Mouse (Mus musculus): ENCODE measurements at regions not wholly inside any gene's neighbourhood (a gene's known extent, or its start where the extent isn't known, plus 50 kb on each side); places are given as distances from the start of the nearest gene placed in this dataset.

GRCm38 (mm10) chr5:118879808-118880478 lies 319.5 kb downstream of the Med13l start:
- Histone ChIP-seq H3K4me2 (ENCODE audit: low read depth) (peak overlapping the region; percentile 73), H3K79me2 (ENCODE audit: control insufficient read depth, insufficient read depth) (no peaks in the 10 kb centered on the region), H3K36me3 (ENCODE audit: control insufficient read depth, insufficient read depth) (no peaks in the 10 kb centered on the region), H3K27me3 (ENCODE audit: control insufficient read depth, insufficient read depth, insufficient read length) (no peaks in the 10 kb centered on the region), H3ac (ENCODE audit: control insufficient read depth, insufficient read length) (no peak overlapping the region), H3K4me3 (no peak overlapping the region)
- no peak for TF ChIP-seq REST (IDR thresholded peaks at IDR 0.05; ENCODE audit: insufficient read depth, insufficient read length)
- no peak for TF ChIP-seq SRF (IDR thresholded peaks at IDR 0.05; ENCODE audit: control insufficient read depth, insufficient read length, low read depth)
- TF ChIP-seq POLR2A (IDR thresholded peaks at IDR 0.05; ENCODE audit: insufficient read length, low read depth) = no peak
- no peak for TF ChIP-seq E2F4 (IDR thresholded peaks at IDR 0.05; ENCODE audit: insufficient read depth)
- TF ChIP-seq TCF3 (IDR thresholded peaks at IDR 0.05; ENCODE audit: insufficient read length, low read depth) = no peak
- no peak for TF ChIP-seq CEBPB (IDR thresholded peaks at IDR 0.05; ENCODE audit: insufficient read depth, poor library complexity, severe bottlenecking)
- TF ChIP-seq POLR2AphosphoS2 (IDR thresholded peaks at IDR 0.05; ENCODE audit: insufficient read length, low read depth) = no peak
- no peak for TF ChIP-seq TCF12 (IDR thresholded peaks at IDR 0.05; ENCODE audit: insufficient read depth, poor library complexity, severe bottlenecking)
- TF ChIP-seq MAX (IDR thresholded peaks at IDR 0.05; ENCODE audit: low read depth) = no peak
- TF ChIP-seq USF1 (IDR thresholded peaks at IDR 0.05; ENCODE audit: low read depth) = no peak
- no peak for TF ChIP-seq MYOD1 (IDR thresholded peaks at IDR 0.05; ENCODE audit: control insufficient read depth in 1 of 3, insufficient read length in 2 of 3, low read depth in 2 of 3)
- no peak for TF ChIP-seq MYOG (IDR thresholded peaks at IDR 0.05; ENCODE audit: control insufficient read depth in 1 of 3, insufficient read depth in 1 of 3, insufficient read length in 2 of 3, low read depth in 2 of 3)

GRCm38 (mm10) chr5:118880546-118880945 lies 320.1 kb downstream of the Med13l start:
- TF ChIP-seq SRF (IDR thresholded peaks at IDR 0.05; ENCODE audit: control insufficient read depth, insufficient read length, low read depth) (no peak), TCF12 (IDR thresholded peaks at IDR 0.05; ENCODE audit: insufficient read depth, poor library complexity, severe bottlenecking) (no peak), TCF3 (IDR thresholded peaks at IDR 0.05; ENCODE audit: insufficient read length, low read depth) (no peak), E2F4 (IDR thresholded peaks at IDR 0.05; ENCODE audit: insufficient read depth) (no peak), POLR2A (IDR thresholded peaks at IDR 0.05; ENCODE audit: insufficient read length, low read depth) (no peak), MYOG (IDR thresholded peaks at IDR 0.05; ENCODE audit: control insufficient read depth in 1 of 3, insufficient read depth in 1 of 3, insufficient read length in 2 of 3, low read depth in 2 of 3) (no peak), CEBPB (IDR thresholded peaks at IDR 0.05; ENCODE audit: insufficient read depth, poor library complexity, severe bottlenecking) (no peak), MAX (IDR thresholded peaks at IDR 0.05; ENCODE audit: low read depth) (no peak), POLR2AphosphoS2 (IDR thresholded peaks at IDR 0.05; ENCODE audit: insufficient read length, low read depth) (no peak), USF1 (IDR thresholded peaks at IDR 0.05; ENCODE audit: low read depth) (no peak), MYOD1 (IDR thresholded peaks at IDR 0.05; ENCODE audit: control insufficient read depth in 1 of 3, insufficient read length in 2 of 3, low read depth in 2 of 3) (no peak), REST (IDR thresholded peaks at IDR 0.05; ENCODE audit: insufficient read depth, insufficient read length) (no peak)
- no peak overlapping the region for H3K4me2 ChIP-seq (ENCODE audit: low read depth)
- no peaks in the 10 kb centered on the region for H3K27me3 ChIP-seq (ENCODE audit: control insufficient read depth, insufficient read depth, insufficient read length)
- no peaks in the 10 kb centered on the region for H3K79me2 ChIP-seq (ENCODE audit: control insufficient read depth, insufficient read depth)
- H3K4me3 ChIP-seq = no peak overlapping the region
- no peaks in the 10 kb centered on the region for H3K36me3 ChIP-seq (ENCODE audit: control insufficient read depth, insufficient read depth)
- H3ac ChIP-seq (ENCODE audit: control insufficient read depth, insufficient read length) = no peak overlapping the region

- H3K4me3 ChIP-seq = no peak overlapping the region
- H3K36me3 ChIP-seq (ENCODE audit: control insufficient read depth, insufficient read depth) = no peaks in the 10 kb centered on the region
- no peak overlapping the region for H3K4me2 ChIP-seq (ENCODE audit: low read depth)
- H3ac ChIP-seq (ENCODE audit: control insufficient read depth, insufficient read length) = no peak overlapping the region
- TF ChIP-seq POLR2AphosphoS2 (IDR thresholded peaks at IDR 0.05; ENCODE audit: insufficient read length, low read depth) (no peak), MYOG (IDR thresholded peaks at IDR 0.05; ENCODE audit: control insufficient read depth in 1 of 3, insufficient read depth in 1 of 3, insufficient read length in 2 of 3, low read depth in 2 of 3) (no peak), POLR2A (IDR thresholded peaks at IDR 0.05; ENCODE audit: insufficient read length, low read depth) (no peak), TCF12 (IDR thresholded peaks at IDR 0.05; ENCODE audit: insufficient read depth, poor library complexity, severe bottlenecking) (no peak), USF1 (IDR thresholded peaks at IDR 0.05; ENCODE audit: low read depth) (no peak), SRF (IDR thresholded peaks at IDR 0.05; ENCODE audit: control insufficient read depth, insufficient read length, low read depth) (no peak), MYOD1 (IDR thresholded peaks at IDR 0.05; ENCODE audit: control insufficient read depth in 1 of 3, insufficient read length in 2 of 3, low read depth in 2 of 3) (no peak), CEBPB (IDR thresholded peaks at IDR 0.05; ENCODE audit: insufficient read depth, poor library complexity, severe bottlenecking) (no peak), TCF3 (IDR thresholded peaks at IDR 0.05; ENCODE audit: insufficient read length, low read depth) (no peak), E2F4 (IDR thresholded peaks at IDR 0.05; ENCODE audit: insufficient read depth) (no peak), REST (IDR thresholded peaks at IDR 0.05; ENCODE audit: insufficient read depth, insufficient read length) (no peak), MAX (IDR thresholded peaks at IDR 0.05; ENCODE audit: low read depth) (no peak)
- H3K27me3 ChIP-seq (ENCODE audit: control insufficient read depth, insufficient read depth, insufficient read length) = no peaks in the 10 kb centered on the region
- H3K79me2 ChIP-seq (ENCODE audit: control insufficient read depth, insufficient read depth) = no peaks in the 10 kb centered on the region
Observed at GRCm38 (mm10) chr5:118881886-118882285, 321.4 kb downstream of the Med13l start.

GRCm38 (mm10) chr5:118888131-118888530 lies 327.7 kb downstream of the Med13l start:
- H3K27me3 ChIP-seq (ENCODE audit: control insufficient read depth, insufficient read depth, insufficient read length) = no peaks in the 10 kb centered on the region
- H3K36me3 ChIP-seq (ENCODE audit: control insufficient read depth, insufficient read depth) = no peaks in the 10 kb centered on the region
- H3ac ChIP-seq (ENCODE audit: control insufficient read depth, insufficient read length) = no peak overlapping the region
- TF ChIP-seq E2F4 (IDR thresholded peaks at IDR 0.05; ENCODE audit: insufficient read depth) = no peak
- no peaks in the 10 kb centered on the region for H3K79me2 ChIP-seq (ENCODE audit: control insufficient read depth, insufficient read depth)
- H3K4me3 ChIP-seq = no peak overlapping the region
- H3K4me2 ChIP-seq (ENCODE audit: low read depth) = no peak overlapping the region

- H3K36me3 ChIP-seq (ENCODE audit: control insufficient read depth, insufficient read depth) = no peaks in the 10 kb centered on the region
- H3ac ChIP-seq (ENCODE audit: control insufficient read depth, insufficient read length) = no peak overlapping the region
- H3K4me3 ChIP-seq = no peak overlapping the region
- H3K79me2 ChIP-seq (ENCODE audit: control insufficient read depth, insufficient read depth) = no peaks in the 10 kb centered on the region
- peak overlapping the region; percentile 32 for H3K4me2 ChIP-seq (ENCODE audit: low read depth)
- H3K27me3 ChIP-seq (ENCODE audit: control insufficient read depth, insufficient read depth, insufficient read length) = no peaks in the 10 kb centered on the region
- TF ChIP-seq TCF12 (IDR thresholded peaks at IDR 0.05; ENCODE audit: insufficient read depth, poor library complexity, severe bottlenecking) = no peak
- no peak for TF ChIP-seq POLR2A (IDR thresholded peaks at IDR 0.05; ENCODE audit: insufficient read length, low read depth)
- TF ChIP-seq MYOD1 (IDR thresholded peaks at IDR 0.05; ENCODE audit: control insufficient read depth in 1 of 3, insufficient read length in 2 of 3, low read depth in 2 of 3) = peak in 1 of 3 experiments; percentile 3
Observed at GRCm38 (mm10) chr5:118891131-118891530, 330.7 kb downstream of the Med13l start.
